Mouse (Mus musculus) ES-Bruce4 (cell line): ENCODE measurements around the gene Col28a1.

Experiments
- CTCF ChIP-seq: IDR thresholded peaks from one replicate; pipeline ENCODE4 v1.8.1; 2011; ENCODE audit warnings: low read depth, low read length
- POLR2A ChIP-seq: IDR thresholded peaks from one replicate; pipeline ENCODE4 v1.8.1; 2011; ENCODE audit warnings: low read length; ENCODE audit not compliant: insufficient read depth

DNA sequence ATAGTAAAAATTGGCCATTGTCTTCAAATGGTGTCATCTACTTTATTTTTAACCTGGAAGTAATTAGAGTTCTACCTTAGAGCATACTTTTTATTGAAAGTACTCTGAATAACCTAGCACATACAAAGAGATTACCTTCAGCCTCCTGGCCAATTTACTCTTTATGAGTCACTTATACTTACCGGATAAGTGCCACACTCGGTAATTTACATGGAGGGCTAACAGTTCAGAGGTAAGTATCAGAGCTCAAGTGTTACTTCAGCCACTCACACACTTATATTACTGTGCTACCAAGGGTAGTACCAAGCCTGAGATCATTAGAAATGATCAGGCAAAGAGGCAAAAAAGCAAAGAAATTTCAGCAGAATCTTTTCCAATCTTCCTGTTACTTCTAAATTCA, 73.8 kb downstream of the Col28a1 start:
- TF ChIP-seq POLR2A: no peak
- TF ChIP-seq CTCF: no peak
